ENCODE assay signal across 9 mouse cellular contexts in the genomic region with DNA sequence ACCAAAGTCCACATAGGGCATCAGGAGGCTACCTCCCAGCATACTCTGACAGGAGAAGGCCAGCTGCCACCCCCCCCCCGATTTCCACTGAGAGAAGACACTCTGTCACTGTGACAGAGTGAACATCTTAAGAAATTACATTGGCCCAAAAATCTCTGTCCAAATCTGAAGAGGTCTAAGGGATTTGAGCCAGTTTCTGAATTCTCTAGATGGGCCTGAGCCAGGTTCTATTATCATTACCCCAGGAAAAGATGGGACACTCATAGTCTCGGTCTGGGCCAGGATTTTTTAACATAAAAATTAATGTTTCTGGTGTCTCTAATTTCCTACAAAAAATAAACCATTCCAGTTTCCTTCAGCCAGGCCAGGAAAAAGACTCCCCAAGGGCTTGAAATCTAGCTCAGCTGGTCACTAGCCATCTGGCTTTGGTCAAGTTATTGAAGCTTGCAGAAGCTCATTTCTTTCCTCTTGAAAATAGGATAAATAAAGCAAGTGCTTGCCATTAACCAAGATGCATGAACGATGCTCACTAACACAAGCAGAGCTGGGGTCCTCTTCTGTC.
A peak's percentile ranks its signal among the peaks of the same experiment; 100 is the strongest.
DNase-seq lines count a peak whose midpoint lies in the region; ATAC-seq and TF ChIP-seq lines count a peak whose summit lies in the region.
"Had no signal": no experiment of that assay in that cellular context is flagged by ENCODE, and none has a peak within 500 bp of the region (broad histone marks: within the 10 kb centered on the region; RNA-seq: fewer than 3 reads in every experiment).

No protein-coding gene starts in this region.

- peak; percentile 46 for DNase-seq in kidney, adult 2 months
- DNase-seq in kidney, adult 18-20 months, result no peak
- DNase-seq in cerebellum, adult 9-11 months, result peak; percentile 23
- peak; percentile 73 for DNase-seq in gastrocnemius, adult 18-20 months (ENCODE audit: low spot score)
- DNase-seq in thymus, postnatal 25 days, result no peak
- no peak for DNase-seq in hindbrain, embryonic 10.5 days (ENCODE audit: low spot score)
- DNase-seq: right cerebral cortex, postnatal 25 days had no signal

- H3K9ac ChIP-seq in intestine, embryonic 16.5 days (ENCODE audit: low read depth, low read length), result no peak overlapping the region

- no peak overlapping the region for H3K27ac ChIP-seq in kidney, adult 2 months (ENCODE audit: insufficient read depth, low read depth, low read length)
- 0 out of 2 replicates have a peak overlapping the region, but pooled peaks have one; percentile 17 for H3K27ac ChIP-seq in intestine, embryonic 16.5 days (ENCODE audit: low read length)
- H3K27ac ChIP-seq in hindbrain, embryonic 10.5 days, result no peak overlapping the region

- no peak overlapping the region for H3K4me2 ChIP-seq in intestine, embryonic 16.5 days (ENCODE audit: low read depth, low read length)

- H3K4me3 ChIP-seq in kidney, adult 2 months (ENCODE audit: insufficient read depth, low read depth, low read length), result no peak overlapping the region
- no peak overlapping the region for H3K4me3 ChIP-seq in intestine, embryonic 16.5 days (ENCODE audit: low read length)
- no peak overlapping the region for H3K4me3 ChIP-seq in hindbrain, embryonic 10.5 days

- 60% methylated on average over 3 of the region's 3 CpGs for WGBS in kidney, adult 2 months
- WGBS in intestine, embryonic 16.5 days, result 52% methylated on average over 3 of the region's 3 CpGs
- WGBS in hindbrain, embryonic 10.5 days, result 75% methylated on average over 3 of the region's 3 CpGs

- no peaks in the 10 kb centered on the region for H3K27me3 ChIP-seq in kidney, adult 2 months (replicated peaks; ENCODE audit: control insufficient read depth, insufficient read depth, low read length)
- H3K27me3 ChIP-seq in intestine, embryonic 16.5 days (replicated peaks; ENCODE audit: control insufficient read depth, insufficient read depth, low read length), result no peaks in the 10 kb centered on the region
- H3K27me3 ChIP-seq in hindbrain, embryonic 10.5 days (ENCODE audit: insufficient read depth, poor library complexity, severe bottlenecking), result no peaks in the 10 kb centered on the region

- peak; percentile 67 for ATAC-seq in intestine, embryonic 16.5 days
- ATAC-seq in CD4-positive, CD25-positive, alpha-beta regulatory T cell, adult 4 months, result no peak

- H3K9me3 ChIP-seq in intestine, embryonic 16.5 days (ENCODE audit: control insufficient read depth, low read length), result no peaks in the 10 kb centered on the region
- no peaks in the 10 kb centered on the region for H3K9me3 ChIP-seq in hindbrain, embryonic 10.5 days

- TF ChIP-seq POLR2A in kidney, adult 2 months (IDR thresholded peaks at IDR 0.05; ENCODE audit: low read depth, low read length), result no peak

- no peaks in the 10 kb centered on the region for H3K4me1 ChIP-seq in kidney, adult 2 months (ENCODE audit: control insufficient read depth, insufficient read depth, low read length)
- no peaks in the 10 kb centered on the region for H3K4me1 ChIP-seq in intestine, embryonic 16.5 days (ENCODE audit: control insufficient read depth, insufficient read depth, low read length)
- 0 out of 2 replicates have a peak, but pooled peaks cover 3% of the 10 kb centered on the region for H3K4me1 ChIP-seq in hindbrain, embryonic 10.5 days (replicated peaks)

- H3K36me3 ChIP-seq in kidney, adult 2 months (ENCODE audit: control insufficient read depth, insufficient read depth, low read length), result no peaks in the 10 kb centered on the region
- H3K36me3 ChIP-seq in intestine, embryonic 16.5 days (ENCODE audit: control insufficient read depth, insufficient read depth, low read length), result no peaks in the 10 kb centered on the region
- no peaks in the 10 kb centered on the region for H3K36me3 ChIP-seq in hindbrain, embryonic 10.5 days

- TF ChIP-seq CTCF in kidney, adult 2 months (conservative IDR thresholded peaks at IDR 0.05; ENCODE audit: insufficient read depth, insufficient read length, low read depth, low read length), result no peak

Comparison
In these comparisons a context has a peak if more than half of its experiments do, and no peak if none do; other contexts are left out.
1. DNase-seq: peak in kidney, adult 2 months (single experiment), cerebellum, adult 9-11 months (single experiment) and gastrocnemius, adult 18-20 months (single experiment); none in kidney, adult 18-20 months (single experiment), thymus, postnatal 25 days (single experiment) and hindbrain, embryonic 10.5 days (single experiment).